Mouse (Mus musculus) embryonic facial prominence, embryonic 12.5 days (tissue): ENCODE results near the gene Ggnbp2. TPM values are rescaled to one million over a fixed set of nuclear protein-coding genes. Genes with fewer than 3 reads are reported as not detected.

Experiments used
- ATAC-seq: fragments of 200-750 bp; cut with Nextera tagmentation; 2 replicates; pipeline ENCODE4 v1.8.0; 2017; ENCODE audit not compliant: insufficient number of reproducible peaks, insufficient read depth, low FRiP score, low TSS enrichment
- H3K27ac ChIP-seq: fragments of 300-500 bp; sonication (generic); 2 replicates; pipeline ENCODE4 v1.5.1; 2016; ENCODE audit warnings: mild to moderate bottlenecking
- H3K27me3 ChIP-seq: fragments of 300-500 bp; sonication (generic); 2 replicates; pipeline ENCODE4 v1.6.1; 2016; ENCODE audit warnings: mild to moderate bottlenecking, moderate library complexity
- H3K36me3 ChIP-seq: fragments of 300-500 bp; sonication (generic); 2 replicates; pipeline ENCODE4 v1.6.1; 2016; ENCODE audit warnings: mild to moderate bottlenecking
- H3K4me1 ChIP-seq: fragments of 300-500 bp; sonication (generic); 2 replicates; pipeline ENCODE4 v1.6.1; 2016
- H3K4me2 ChIP-seq: fragments of 300-500 bp; sonication (generic); replicated peaks from 2 replicates; pipeline ENCODE4 v1.6.1; 2016; ENCODE audit warnings: mild to moderate bottlenecking, moderate library complexity
- H3K4me3 ChIP-seq: fragments of 300-500 bp; sonication (generic); 2 replicates; pipeline ENCODE4 v1.5.1; 2016; ENCODE audit warnings: mild to moderate bottlenecking
- H3K9ac ChIP-seq: fragments of 300-500 bp; sonication (generic); 2 replicates; pipeline ENCODE4 v1.6.1; 2016; ENCODE audit warnings: mild to moderate bottlenecking, moderate library complexity
- H3K9me3 ChIP-seq: fragments of 300-500 bp; sonication (generic); 2 replicates; pipeline ENCODE4 v1.6.1; 2016; ENCODE audit warnings: mild to moderate bottlenecking, moderate library complexity
- whole genome bisulfite sequencing: fragments of 180-500 bp; shearing (Covaris S2); methylation state at CpG from one replicate; pipeline ENCODE4 v1.1.7; 2016; 5-methylcytosine and 5-hydroxymethylcytosine counted together
- polyA plus RNA-seq: library from polyadenylated mRNA; unstranded; fragments of >200 nt; fragmentation: Nextera tagmentation; extraction: Ambion mirVana; gene quantifications from 2 replicates; pipeline ENCODE4 v1.2.1, GENCODE M21; 2016

Gene Ggnbp2
- polyA plus RNA-seq = 73.6 and 75.1 TPM in 2 replicates

DNA sequence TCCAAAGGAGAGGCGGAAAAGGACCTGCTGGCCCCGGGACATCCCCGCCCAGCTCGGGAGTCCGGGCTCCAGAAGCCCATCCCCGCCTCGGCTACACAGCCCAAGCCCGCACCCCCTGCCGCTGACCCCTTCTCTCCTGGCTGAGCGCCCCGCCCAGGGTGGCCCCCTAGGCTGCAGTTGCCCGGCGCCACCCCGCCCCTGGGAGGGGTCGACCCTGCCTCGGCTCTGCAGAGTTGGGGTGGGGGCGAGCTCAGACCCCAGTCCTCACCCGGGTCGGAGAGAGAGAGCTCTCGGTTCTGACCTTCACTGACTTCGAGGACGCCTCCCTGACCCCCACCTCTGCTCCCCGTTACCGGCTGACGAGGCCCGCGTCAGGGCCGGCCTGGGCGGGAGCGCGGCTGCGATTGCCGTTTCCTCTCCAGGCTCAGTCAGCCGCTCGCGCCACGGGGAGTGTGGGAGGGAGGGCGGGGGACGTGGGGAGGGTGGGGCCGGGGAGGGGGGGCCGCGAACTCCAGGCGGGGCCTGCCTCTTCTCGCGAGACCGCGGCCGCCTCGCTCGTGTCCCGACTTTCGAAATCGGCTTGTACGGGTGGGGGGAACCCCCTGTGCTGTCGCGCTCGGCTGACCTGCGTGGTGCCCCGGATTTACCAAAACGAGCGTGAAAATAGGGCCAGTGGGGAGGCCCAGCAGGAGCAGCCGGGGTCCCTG lies at the start of gene Ggnbp2:
TSS of gene Ggnbp2 (minus strand) at position 481 of the 707 bp plus-strand sequence.
- H3K27ac ChIP-seq = peak within 1 kb of the TSS; percentile 94
- no peaks in the 10 kb centered on the region for H3K27me3 ChIP-seq
- H3K9me3 ChIP-seq = no peaks in the 10 kb centered on the region
- WGBS = under 1% methylated on average over 45 of the region's 62 CpGs
- H3K4me3 ChIP-seq = peak within 1 kb of the TSS; percentile 93
- ATAC-seq = peak; percentile 88
- H3K36me3 ChIP-seq = no peaks in the 10 kb centered on the region
- peak within 1 kb of the TSS; percentile 93 for H3K9ac ChIP-seq
- peaks cover 16% of the 10 kb centered on the region for H3K4me1 ChIP-seq
- peak within 1 kb of the TSS; percentile 72 for H3K4me2 ChIP-seq

DNA sequence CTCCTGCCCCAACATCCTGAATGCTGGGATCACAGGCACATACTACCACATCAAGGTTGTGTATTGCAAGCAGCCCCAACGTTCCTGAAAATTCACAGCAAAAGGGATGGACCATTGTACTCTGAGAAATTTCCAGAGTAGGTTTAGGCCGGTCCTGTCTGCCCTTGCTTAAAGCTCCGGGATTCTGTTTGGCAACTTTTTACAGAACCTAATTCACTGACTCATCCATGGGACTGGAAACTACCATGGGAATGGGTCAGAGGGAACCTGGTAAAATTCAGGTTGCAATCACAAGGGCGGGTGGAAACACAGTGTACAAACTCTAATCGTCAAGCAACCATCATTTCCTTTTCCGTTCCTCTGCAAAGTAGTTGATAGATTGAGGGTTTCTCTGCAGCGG lies 49.3 kb upstream of the Ggnbp2 start:
- no peak overlapping the region for H3K9ac ChIP-seq
- 0 out of 2 replicates have a peak, but pooled peaks cover 2% of the 10 kb centered on the region for H3K4me1 ChIP-seq
- H3K4me3 ChIP-seq = no peak overlapping the region
- WGBS = 71% methylated on average over 7 of the region's 7 CpGs
- H3K27ac ChIP-seq = no peak overlapping the region
- no peak overlapping the region for H3K4me2 ChIP-seq
- no peak for ATAC-seq
- H3K27me3 ChIP-seq = 0 out of 2 replicates have a peak, but pooled peaks cover 2% of the 10 kb centered on the region
- H3K36me3 ChIP-seq = no peaks in the 10 kb centered on the region
- no peaks in the 10 kb centered on the region for H3K9me3 ChIP-seq

- H3K27me3 ChIP-seq = 0 out of 2 replicates have a peak, but pooled peaks cover 2% of the 10 kb centered on the region
- peaks cover 6% of the 10 kb centered on the region; the same call in 1 of the 2 replicates for H3K4me1 ChIP-seq
- no peak overlapping the region for H3K27ac ChIP-seq
- no peak for ATAC-seq
- no peaks in the 10 kb centered on the region for H3K36me3 ChIP-seq
- H3K4me3 ChIP-seq = no peak overlapping the region
- H3K9ac ChIP-seq = no peak overlapping the region
- WGBS = 36% methylated on average over 3 of the region's 3 CpGs
- H3K9me3 ChIP-seq = no peaks in the 10 kb centered on the region
- no peak overlapping the region for H3K4me2 ChIP-seq
These were observed 48.7 kb upstream of the Ggnbp2 start for GRCm38 (mm10) chr11:84919276-84919675.

DNA sequence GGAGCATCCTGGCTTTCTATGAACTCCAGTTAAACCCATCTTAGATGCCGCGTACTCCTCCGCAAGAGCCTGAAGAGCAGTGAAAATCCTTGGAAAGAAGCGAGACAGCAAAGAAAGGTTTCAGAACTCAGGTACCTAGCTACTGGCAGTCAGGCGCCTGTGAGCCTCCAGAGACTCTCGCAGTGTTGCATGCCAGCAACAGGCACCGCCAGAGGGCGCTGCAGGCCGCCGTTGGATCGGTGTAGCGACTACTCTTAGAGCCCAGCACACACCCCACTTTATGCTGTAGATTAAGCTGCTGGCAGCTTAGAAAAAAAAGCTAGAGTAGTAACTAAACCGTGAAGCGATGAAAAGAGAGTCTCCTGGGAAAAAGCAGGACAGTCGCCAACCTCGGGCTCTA lies 47.8 kb upstream of the Ggnbp2 start:
- H3K9me3 ChIP-seq = no peaks in the 10 kb centered on the region
- 0 out of 2 replicates have a peak overlapping the region, but pooled peaks have one; percentile 7 for H3K4me3 ChIP-seq
- H3K27ac ChIP-seq = no peak overlapping the region
- peak overlapping the region; percentile 34 for H3K4me2 ChIP-seq
- H3K36me3 ChIP-seq = peaks cover 4% of the 10 kb centered on the region; the same call in 1 of the 2 replicates
- no peak overlapping the region for H3K9ac ChIP-seq
- no peaks in the 10 kb centered on the region for H3K27me3 ChIP-seq
- WGBS = 5% methylated on average over 16 of the region's 16 CpGs
- ATAC-seq = no peak
- peaks cover 6% of the 10 kb centered on the region; the same call in 1 of the 2 replicates for H3K4me1 ChIP-seq

- H3K9ac ChIP-seq = peak overlapping the region; percentile 81; the same call in 1 of the 2 replicates
- H3K27me3 ChIP-seq = no peaks in the 10 kb centered on the region
- no peaks in the 10 kb centered on the region for H3K9me3 ChIP-seq
- no peak overlapping the region for H3K27ac ChIP-seq
- 58% methylated on average over 7 of the region's 7 CpGs for WGBS
- ATAC-seq = no peak
- peak overlapping the region; percentile 97 for H3K4me3 ChIP-seq
- peaks cover 17% of the 10 kb centered on the region for H3K36me3 ChIP-seq
- peak overlapping the region; percentile 73 for H3K4me2 ChIP-seq
- peaks cover 6% of the 10 kb centered on the region; the same call in 1 of the 2 replicates for H3K4me1 ChIP-seq
These were observed 46.2 kb upstream of the Ggnbp2 start for GRCm38 (mm10) chr11:84916703-84917300.

- no peaks in the 10 kb centered on the region for H3K27me3 ChIP-seq
- H3K36me3 ChIP-seq = peaks cover 23% of the 10 kb centered on the region
- WGBS = 3% methylated on average over 34 of the region's 34 CpGs
- 0 out of 2 replicates have a peak within 1 kb of the TSS, but pooled peaks have one; percentile 4 for H3K27ac ChIP-seq
- H3K9ac ChIP-seq = peak within 1 kb of the TSS; percentile 81
- peak within 1 kb of the TSS; percentile 73 for H3K4me2 ChIP-seq
- peak within 1 kb of the TSS; percentile 97 for H3K4me3 ChIP-seq
- H3K4me1 ChIP-seq = peaks cover 6% of the 10 kb centered on the region; the same call in 1 of the 2 replicates
- peak; percentile 84 for ATAC-seq
- H3K9me3 ChIP-seq = no peaks in the 10 kb centered on the region
These were observed 45.6 kb upstream of the Ggnbp2 start, which contains the start of gene Znhit3 for GRCm38 (mm10) chr11:84916053-84916702. Gene Znhit3 (minus strand): TSS chr11:84916366.

DNA sequence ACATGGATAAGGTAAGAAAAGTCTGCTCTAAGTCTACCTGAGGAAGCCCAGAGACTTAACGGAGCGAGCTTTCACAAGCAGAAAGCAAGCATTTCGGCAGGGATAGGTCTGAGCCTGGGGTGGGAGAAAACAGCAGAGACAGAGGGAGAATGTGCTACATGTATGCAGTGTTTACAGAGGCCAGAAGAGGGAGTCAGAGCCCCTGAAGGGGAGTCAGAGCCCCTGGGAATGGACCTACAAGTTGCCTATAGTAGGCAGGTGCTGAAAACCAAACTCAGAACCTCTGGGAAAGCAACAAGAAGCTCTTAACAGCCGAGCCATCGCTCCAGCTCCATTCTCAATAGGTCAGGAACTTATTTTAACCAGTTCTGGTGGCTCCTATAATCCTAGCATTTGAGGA lies 44.1 kb upstream of the Ggnbp2 start:
- peaks cover 6% of the 10 kb centered on the region; the same call in 1 of the 2 replicates for H3K4me1 ChIP-seq
- H3K27me3 ChIP-seq = no peaks in the 10 kb centered on the region
- no peaks in the 10 kb centered on the region for H3K9me3 ChIP-seq
- no peak overlapping the region for H3K27ac ChIP-seq
- H3K4me3 ChIP-seq = no peak overlapping the region; the same call in 1 of the 2 replicates
- H3K9ac ChIP-seq = no peak overlapping the region
- WGBS = 82% methylated on average over 5 of the region's 5 CpGs
- ATAC-seq = no peak
- H3K36me3 ChIP-seq = peaks cover 36% of the 10 kb centered on the region
- 0 out of 2 replicates have a peak overlapping the region, but pooled peaks have one; percentile 2 for H3K4me2 ChIP-seq

DNA sequence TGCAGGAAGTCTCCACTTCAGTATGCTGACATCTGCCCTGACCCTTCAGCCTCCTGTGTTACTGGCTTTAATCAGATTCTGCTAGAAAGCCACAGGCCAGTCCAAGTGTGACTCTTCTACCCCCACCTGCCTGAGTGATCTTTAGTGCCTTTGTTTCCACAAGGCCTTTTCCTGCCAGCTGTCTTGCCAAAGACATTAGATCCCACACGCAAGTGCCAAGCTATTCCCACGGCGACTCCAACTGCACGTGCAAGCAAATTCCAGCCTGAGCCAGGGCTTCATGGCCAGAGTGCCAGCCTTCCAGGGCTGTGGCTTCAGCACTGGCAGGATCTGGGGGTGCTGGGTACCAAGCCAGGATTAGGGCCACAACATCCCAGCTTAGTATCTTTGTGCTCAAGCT lies 39.8 kb upstream of the Ggnbp2 start:
- H3K4me2 ChIP-seq = no peak overlapping the region
- no peak overlapping the region for H3K9ac ChIP-seq
- H3K9me3 ChIP-seq = no peaks in the 10 kb centered on the region
- H3K4me3 ChIP-seq = no peak overlapping the region
- peaks cover 3% of the 10 kb centered on the region; the same call in 1 of the 2 replicates for H3K4me1 ChIP-seq
- no peak for ATAC-seq
- 76% methylated on average over 4 of the region's 4 CpGs for WGBS
- H3K27ac ChIP-seq = no peak overlapping the region
- H3K27me3 ChIP-seq = no peaks in the 10 kb centered on the region
- peaks cover 74% of the 10 kb centered on the region for H3K36me3 ChIP-seq

GRCm38 (mm10) chr11:84908480-84908879 lies 37.9 kb upstream of the Ggnbp2 start:
- Histone ChIP-seq H3K4me3 (no peak overlapping the region), H3K9ac (no peak overlapping the region), H3K36me3 (peaks cover 87% of the 10 kb centered on the region), H3K4me1 (no peaks in the 10 kb centered on the region), H3K27ac (no peak overlapping the region), H3K27me3 (no peaks in the 10 kb centered on the region), H3K4me2 (no peak overlapping the region), H3K9me3 (no peaks in the 10 kb centered on the region)
- 91% methylated on average over 6 of the region's 6 CpGs for WGBS
- ATAC-seq = no peak

DNA sequence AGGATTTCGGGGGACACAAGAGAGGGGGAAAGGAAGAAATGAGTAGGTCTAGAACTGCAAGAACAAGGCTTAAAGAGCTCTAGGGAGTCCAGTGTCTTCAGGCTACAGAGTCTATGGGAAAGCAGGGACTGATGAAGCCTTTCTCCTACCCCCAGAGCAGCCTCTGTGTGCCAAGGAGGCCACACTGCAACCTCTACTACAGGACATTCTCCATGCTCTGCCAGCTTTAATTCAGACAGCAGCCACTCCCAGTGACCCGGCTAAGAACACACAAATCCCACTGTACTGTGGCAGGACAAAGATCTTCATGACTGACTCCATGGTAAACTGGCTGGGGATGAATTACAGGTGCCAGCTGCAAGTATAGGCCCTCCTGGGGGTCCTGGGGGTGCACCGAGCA lies 36.5 kb upstream of the Ggnbp2 start:
- no peak overlapping the region for H3K4me3 ChIP-seq
- H3K4me2 ChIP-seq = no peak overlapping the region
- peaks cover 90% of the 10 kb centered on the region for H3K36me3 ChIP-seq
- no peaks in the 10 kb centered on the region for H3K4me1 ChIP-seq
- H3K9me3 ChIP-seq = no peaks in the 10 kb centered on the region
- no peaks in the 10 kb centered on the region for H3K27me3 ChIP-seq
- no peak for ATAC-seq
- H3K9ac ChIP-seq = no peak overlapping the region
- WGBS = 81% methylated on average over 3 of the region's 3 CpGs
- H3K27ac ChIP-seq = no peak overlapping the region

- H3K36me3 ChIP-seq = peaks cover 93% of the 10 kb centered on the region
These were observed 34.1 kb upstream of the Ggnbp2 start for GRCm38 (mm10) chr11:84904597-84905144.

More at GRCm38 (mm10) chr11:84904597-84905144, 34.1 kb upstream of the Ggnbp2 start:
- Histone ChIP-seq H3K4me3 (no peak overlapping the region), H3K27ac (no peak overlapping the region), H3K4me1 (no peaks in the 10 kb centered on the region), H3K27me3 (no peaks in the 10 kb centered on the region), H3K4me2 (no peak overlapping the region), H3K9ac (0 out of 2 replicates have a peak overlapping the region, but pooled peaks have one; percentile 15), H3K9me3 (no peaks in the 10 kb centered on the region)
- 87% methylated on average over 9 of the region's 9 CpGs for whole genome bisulfite sequencing
- no peak for ATAC-seq
